Mouse (Mus musculus): ENCODE results near the gene Agfg2. TPM values are rescaled to one million over a fixed set of nuclear protein-coding genes. Genes with fewer than 3 reads are reported as not detected.

The Agfg2 gene
- polyA plus RNA-seq, 1 experiment = 11.6 TPM

GRCm38 (mm10) chr5:137645091-137645651 lies 39.4 kb downstream of the Agfg2 start:
- Histone ChIP-seq H3K27me3 (ENCODE audit: control insufficient read depth, insufficient read depth, low read length) (no peaks in the 10 kb centered on the region), H3K27ac (ENCODE audit: insufficient read depth, low read depth, low read length) (no peak overlapping the region), H3K36me3 (ENCODE audit: control insufficient read depth, insufficient read depth, low read length) (peaks cover 23% of the 10 kb centered on the region), H3K4me3 (ENCODE audit: low read depth, low read length) (peak overlapping the region; percentile 57), H3K4me1 (ENCODE audit: control insufficient read depth, insufficient read depth, insufficient read length, low read length) (peaks cover 6% of the 10 kb centered on the region)
- no peak for TF ChIP-seq CTCF (IDR thresholded peaks at IDR 0.05; ENCODE audit: extremely low read depth, insufficient read length, insufficient replicate concordance, low read depth, low read length)
- TF ChIP-seq POLR2A (IDR thresholded peaks at IDR 0.05; ENCODE audit: low read depth, low read length) = no peak
- WGBS = 5% methylated on average over 44 of the region's 44 CpGs

- TF ChIP-seq CTCF (IDR thresholded peaks at IDR 0.05; ENCODE audit: extremely low read depth, insufficient read length, insufficient replicate concordance, low read depth, low read length) (no peak), POLR2A (IDR thresholded peaks at IDR 0.05; ENCODE audit: low read depth, low read length) (no peak)
- no peaks in the 10 kb centered on the region for H3K27me3 ChIP-seq (ENCODE audit: control insufficient read depth, insufficient read depth, low read length)
- H3K4me1 ChIP-seq (ENCODE audit: control insufficient read depth, insufficient read depth, insufficient read length, low read length) = peaks cover 6% of the 10 kb centered on the region
- no peak overlapping the region for H3K4me3 ChIP-seq (ENCODE audit: low read depth, low read length)
- H3K27ac ChIP-seq (ENCODE audit: insufficient read depth, low read depth, low read length) = no peak overlapping the region
- WGBS = 67% methylated on average over 19 of the region's 19 CpGs
- H3K36me3 ChIP-seq (ENCODE audit: control insufficient read depth, insufficient read depth, low read length) = peaks cover 30% of the 10 kb centered on the region
Measured at GRCm38 (mm10) chr5:137644484-137644883, 40.0 kb downstream of the Agfg2 start.

- WGBS = 48% methylated on average over 4 of the region's 4 CpGs
Measured at GRCm38 (mm10) chr5:137642886-137643285, 41.6 kb downstream of the Agfg2 start.

GRCm38 (mm10) chr5:137641054-137641453 lies 43.5 kb downstream of the Agfg2 start, which contains the start of gene Sap25:
Gene Sap25, plus strand, starts transcription at chr5:137641334.
- peaks cover 6% of the 10 kb centered on the region for H3K4me1 ChIP-seq (ENCODE audit: control insufficient read depth, insufficient read depth, insufficient read length, low read length)
- no peaks in the 10 kb centered on the region for H3K27me3 ChIP-seq (ENCODE audit: control insufficient read depth, insufficient read depth, low read length)
- TF ChIP-seq POLR2A (IDR thresholded peaks at IDR 0.05; ENCODE audit: low read depth, low read length) (0 out of 2 replicates have a peak, but pooled peaks have one; percentile 2), CTCF (IDR thresholded peaks at IDR 0.05; ENCODE audit: extremely low read depth, insufficient read length, insufficient replicate concordance, low read depth, low read length) (peak; percentile 38; the same call in 1 of the 2 replicates)
- H3K4me3 ChIP-seq (ENCODE audit: low read depth, low read length) = no peak within 1 kb of the TSS
- H3K36me3 ChIP-seq (ENCODE audit: control insufficient read depth, insufficient read depth, low read length) = peaks cover 64% of the 10 kb centered on the region
- 82% methylated on average over 19 of the region's 19 CpGs for WGBS
- H3K27ac ChIP-seq (ENCODE audit: insufficient read depth, low read depth, low read length) = no peak within 1 kb of the TSS

More at GRCm38 (mm10) chr5:137642886-137643285, 41.6 kb downstream of the Agfg2 start:
- Histone ChIP-seq H3K27ac (ENCODE audit: insufficient read depth, low read depth, low read length) (no peak overlapping the region), H3K4me1 (ENCODE audit: control insufficient read depth, insufficient read depth, insufficient read length, low read length) (peaks cover 6% of the 10 kb centered on the region), H3K27me3 (ENCODE audit: control insufficient read depth, insufficient read depth, low read length) (no peaks in the 10 kb centered on the region), H3K36me3 (ENCODE audit: control insufficient read depth, insufficient read depth, low read length) (peaks cover 46% of the 10 kb centered on the region), H3K4me3 (ENCODE audit: low read depth, low read length) (no peak overlapping the region)
- no peak for TF ChIP-seq CTCF (IDR thresholded peaks at IDR 0.05; ENCODE audit: extremely low read depth, insufficient read length, insufficient replicate concordance, low read depth, low read length)
- TF ChIP-seq POLR2A (IDR thresholded peaks at IDR 0.05; ENCODE audit: low read depth, low read length) = no peak

GRCm38 (mm10) chr5:137639472-137639871 lies 45.1 kb downstream of the Agfg2 start:
- H3K27ac ChIP-seq (ENCODE audit: insufficient read depth, low read depth, low read length) = no peak overlapping the region
- WGBS = 84% methylated on average over 7 of the region's 7 CpGs
- H3K27me3 ChIP-seq (ENCODE audit: control insufficient read depth, insufficient read depth, low read length) = no peaks in the 10 kb centered on the region
- TF ChIP-seq CTCF (IDR thresholded peaks at IDR 0.05; ENCODE audit: extremely low read depth, insufficient read length, insufficient replicate concordance, low read depth, low read length) = no peak
- TF ChIP-seq POLR2A (IDR thresholded peaks at IDR 0.05; ENCODE audit: low read depth, low read length) = no peak
- no peaks in the 10 kb centered on the region for H3K4me1 ChIP-seq (ENCODE audit: control insufficient read depth, insufficient read depth, insufficient read length, low read length)
- H3K36me3 ChIP-seq (ENCODE audit: control insufficient read depth, insufficient read depth, low read length) = peaks cover 77% of the 10 kb centered on the region
- no peak overlapping the region for H3K4me3 ChIP-seq (ENCODE audit: low read depth, low read length)

GRCm38 (mm10) chr5:137633397-137634084 lies 51.0 kb downstream of the Agfg2 start:
- Histone ChIP-seq H3K27ac (ENCODE audit: insufficient read depth, low read depth, low read length) (no peak overlapping the region), H3K4me3 (ENCODE audit: low read depth, low read length) (no peak overlapping the region), H3K36me3 (ENCODE audit: control insufficient read depth, insufficient read depth, low read length) (peaks cover 46% of the 10 kb centered on the region), H3K4me1 (ENCODE audit: control insufficient read depth, insufficient read depth, insufficient read length, low read length) (peaks cover 18% of the 10 kb centered on the region), H3K27me3 (ENCODE audit: control insufficient read depth, insufficient read depth, low read length) (no peaks in the 10 kb centered on the region)
- WGBS = 50% methylated on average over 12 of the region's 12 CpGs
- TF ChIP-seq CTCF (IDR thresholded peaks at IDR 0.05; ENCODE audit: extremely low read depth, insufficient read length, insufficient replicate concordance, low read depth, low read length) (no peak), POLR2A (IDR thresholded peaks at IDR 0.05; ENCODE audit: low read depth, low read length) (no peak)

GRCm38 (mm10) chr5:137631591-137631990 lies 52.9 kb downstream of the Agfg2 start:
- Histone ChIP-seq H3K4me1 (ENCODE audit: control insufficient read depth, insufficient read depth, insufficient read length, low read length) (peaks cover 18% of the 10 kb centered on the region), H3K27me3 (ENCODE audit: control insufficient read depth, insufficient read depth, low read length) (no peaks in the 10 kb centered on the region), H3K36me3 (ENCODE audit: control insufficient read depth, insufficient read depth, low read length) (peaks cover 26% of the 10 kb centered on the region), H3K4me3 (ENCODE audit: low read depth, low read length) (peak overlapping the region; percentile 65), H3K27ac (ENCODE audit: insufficient read depth, low read depth, low read length) (peak overlapping the region; percentile 92)
- TF ChIP-seq POLR2A (IDR thresholded peaks at IDR 0.05; ENCODE audit: low read depth, low read length) (no peak), CTCF (IDR thresholded peaks at IDR 0.05; ENCODE audit: extremely low read depth, insufficient read length, insufficient replicate concordance, low read depth, low read length) (no peak)
- 36% methylated on average over 4 of the region's 4 CpGs for WGBS
